Mouse (Mus musculus) cerebellum, adult 8-10 months (tissue): ENCODE results near the gene Vdr.

Experiments
- DNase-seq: peaks from one replicate; pipeline ENCODE4 v3.0.0; 2022

The Vdr gene

DNA sequence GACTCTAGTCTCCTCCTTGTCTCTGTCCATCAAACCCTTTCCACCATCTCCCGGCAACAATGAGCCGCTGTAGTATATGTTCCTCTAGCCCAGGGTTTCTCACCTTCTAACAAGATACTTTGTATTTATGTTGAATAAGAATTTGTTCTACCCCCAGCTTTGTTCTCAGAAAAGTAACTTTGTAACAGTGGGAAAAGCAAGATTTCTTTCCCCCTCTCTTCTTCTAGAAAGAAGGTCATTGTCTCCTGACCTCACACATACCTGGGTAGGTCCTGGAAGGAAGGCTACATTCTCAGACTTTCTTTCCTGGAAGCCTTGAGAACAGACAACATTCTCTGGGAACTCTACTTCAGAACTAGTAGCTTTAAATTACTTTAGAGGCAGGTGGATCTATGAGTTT lies at the start of gene Vdr:
Gene Vdr, minus strand, starts transcription at position 101 of the 400 bp plus-strand sequence.
- DNase-seq: no peak

DNA sequence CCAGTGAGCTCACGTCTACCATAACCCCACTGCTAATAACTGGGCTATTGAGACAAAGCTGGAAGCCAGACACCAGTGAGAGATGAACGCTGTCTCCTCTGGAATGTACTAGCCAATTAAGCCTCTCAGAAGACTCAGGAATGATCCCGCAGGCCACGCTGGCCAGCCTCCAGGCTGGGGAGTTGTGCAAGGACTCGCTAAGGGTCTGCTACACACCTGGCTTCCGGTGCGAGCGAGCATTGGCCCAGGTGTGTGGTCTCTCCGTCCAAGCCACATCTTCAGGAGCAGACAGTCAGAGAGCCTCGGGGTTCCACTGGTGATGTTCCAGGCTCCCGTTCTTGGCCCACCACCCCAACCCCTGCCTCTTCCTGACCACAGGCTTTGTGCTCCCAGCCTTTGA lies 46.0 kb upstream of the Vdr start:
- DNase-seq: no peak

DNA sequence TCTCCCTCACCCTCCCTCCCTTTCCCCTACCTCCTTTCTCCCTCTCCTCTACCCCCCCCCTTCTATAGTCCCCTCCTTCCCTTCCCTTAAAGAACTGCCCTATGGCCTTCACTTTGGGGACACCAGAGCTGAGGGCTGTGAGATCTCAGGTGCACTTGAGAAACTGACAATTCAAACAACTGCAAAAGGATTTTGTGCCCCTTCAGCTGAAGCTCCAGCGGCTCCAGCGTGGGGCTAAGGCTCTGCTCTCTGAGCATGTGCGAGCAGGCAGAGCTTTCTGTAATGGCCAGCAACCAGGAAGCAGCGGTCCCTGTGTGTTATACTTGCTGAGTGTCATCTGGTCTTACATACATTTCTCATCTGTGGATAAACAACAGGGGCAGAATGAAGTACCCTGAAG lies 45.3 kb upstream of the Vdr start:
- no peak for DNase-seq

DNA sequence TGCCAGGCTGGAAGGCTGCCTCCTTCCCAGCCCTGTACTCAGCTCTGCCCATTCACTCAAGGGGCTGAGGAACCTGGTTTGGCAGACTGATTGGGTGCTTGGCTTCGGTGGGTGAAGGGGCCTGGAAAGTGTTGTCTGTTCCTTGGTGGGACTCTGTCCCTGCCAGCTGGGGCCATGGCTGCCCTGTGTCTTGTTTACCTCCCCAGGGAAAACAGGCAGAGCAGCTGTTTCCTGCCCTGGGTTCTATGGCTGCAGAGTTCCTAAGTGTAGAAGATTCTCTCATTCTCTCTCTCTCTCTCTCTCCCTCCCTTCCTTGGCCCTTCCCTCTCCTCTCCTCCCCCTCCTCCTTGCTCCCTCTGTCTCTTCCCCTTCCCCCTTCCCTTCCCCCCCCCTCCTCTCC lies 44.9 kb upstream of the Vdr start:
- no peak for DNase-seq

DNA sequence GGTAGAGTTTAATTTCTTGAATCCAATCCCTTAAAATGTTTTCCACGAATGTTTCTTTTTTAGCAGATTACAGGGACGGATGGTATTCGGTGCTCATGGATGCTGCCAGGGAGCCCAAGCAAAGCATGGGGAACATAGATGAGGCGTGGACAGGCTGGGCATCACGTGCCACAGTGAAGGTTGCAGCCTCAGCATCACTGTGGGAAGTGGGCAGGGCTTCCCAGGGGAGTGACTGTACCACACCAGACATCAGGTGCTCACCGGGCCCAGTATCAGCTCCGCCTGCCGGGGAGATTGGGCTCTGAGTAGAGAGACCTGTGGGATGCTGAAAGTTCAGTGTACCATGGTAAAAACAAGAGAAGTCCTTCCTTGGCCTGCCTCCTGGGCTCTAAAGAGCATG lies 44.2 kb upstream of the Vdr start:
- no peak for DNase-seq

DNA sequence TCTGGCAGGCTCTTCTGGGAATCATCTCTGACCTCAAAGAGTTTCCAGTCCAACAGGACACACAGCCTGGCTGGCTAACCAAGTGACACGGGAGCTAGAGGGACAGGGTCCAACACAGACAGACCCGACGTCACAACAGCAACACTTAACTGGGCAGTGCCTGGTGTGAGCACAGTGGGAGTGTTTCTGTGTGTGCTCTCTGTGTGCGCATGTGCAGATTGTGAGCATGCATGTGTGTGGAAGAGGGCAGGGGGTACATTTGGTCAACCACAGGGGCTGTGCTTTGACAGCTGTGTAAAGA lies 42.4 kb upstream of the Vdr start:
- DNase-seq: no peak

DNA sequence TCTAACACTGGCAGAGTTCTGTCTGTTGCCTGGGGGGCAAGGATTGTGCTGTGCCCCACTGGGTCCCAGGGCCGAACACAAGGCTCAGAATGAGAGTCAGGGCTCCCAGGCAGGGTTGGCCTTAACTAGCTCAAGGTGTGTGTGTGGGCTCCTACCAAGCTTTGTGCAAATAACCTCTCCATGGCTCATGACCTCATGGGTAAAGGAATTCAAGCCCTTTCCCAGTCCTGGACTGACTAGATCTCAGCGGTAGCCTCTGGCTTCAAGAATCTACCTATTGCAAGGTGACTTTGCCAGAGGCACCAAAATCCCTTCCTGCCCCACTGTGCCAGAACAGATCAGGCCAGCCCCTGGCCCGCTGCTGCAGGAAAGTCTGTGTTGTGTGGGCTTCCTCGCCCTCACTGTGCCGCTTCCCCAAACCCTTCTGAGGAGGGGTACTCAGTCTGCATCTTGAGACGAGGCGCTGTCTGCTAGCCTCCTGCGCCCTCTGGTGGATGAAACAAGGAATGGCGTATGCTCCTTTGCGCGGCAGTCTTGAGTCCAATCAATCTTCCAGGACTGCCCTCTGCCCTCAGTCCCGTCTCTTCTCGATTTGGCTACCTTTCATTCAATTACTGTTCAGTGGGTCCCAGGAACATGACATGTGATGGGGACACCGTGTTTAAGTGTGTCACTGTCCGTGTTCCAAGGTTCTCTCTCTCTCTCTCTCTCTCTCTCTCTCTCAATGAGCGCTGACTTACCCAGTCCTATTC lies 41.9 kb upstream of the Vdr start:
- DNase-seq: peak; percentile 55

DNA sequence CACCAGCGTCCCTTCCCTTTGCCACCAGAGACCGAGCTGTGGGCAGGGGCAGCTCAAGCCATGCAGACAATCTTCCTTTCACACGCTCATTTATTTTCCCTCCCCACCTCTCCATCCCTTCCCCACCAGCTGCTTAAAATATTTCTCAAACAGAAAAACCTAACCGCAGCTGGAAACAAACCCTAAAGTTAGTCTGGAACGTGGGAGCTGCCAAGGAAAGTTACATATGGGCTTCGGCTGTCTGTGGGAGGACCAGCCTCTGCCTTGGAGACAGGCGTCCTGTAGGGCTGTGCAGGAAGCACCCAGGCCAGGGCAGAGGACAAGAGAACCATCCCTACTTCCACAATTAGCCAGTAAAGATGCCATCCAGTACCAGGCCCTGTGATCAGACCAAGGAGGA lies 39.8 kb upstream of the Vdr start:
- DNase-seq: no peak

DNA sequence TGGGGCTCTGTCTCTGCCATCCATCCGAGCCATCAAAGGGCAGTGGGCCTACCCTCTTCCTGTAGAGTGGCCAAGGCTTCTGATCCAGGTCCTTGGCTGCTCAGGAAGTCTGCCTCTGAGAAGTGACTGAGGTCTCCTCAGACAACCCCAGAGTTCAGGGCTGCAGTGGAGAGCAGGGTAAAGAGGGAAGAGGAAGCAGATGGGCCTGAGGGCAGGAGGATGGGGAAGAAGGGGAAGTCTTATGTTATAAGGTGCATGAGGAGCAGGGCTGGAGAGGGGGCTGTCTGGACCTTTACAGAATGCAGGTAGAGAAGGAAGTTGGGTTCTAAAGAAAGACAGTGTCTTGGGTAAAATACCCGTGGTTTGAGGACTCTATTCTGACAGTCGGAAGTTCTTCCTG lies 39.3 kb upstream of the Vdr start:
- no peak for DNase-seq

DNA sequence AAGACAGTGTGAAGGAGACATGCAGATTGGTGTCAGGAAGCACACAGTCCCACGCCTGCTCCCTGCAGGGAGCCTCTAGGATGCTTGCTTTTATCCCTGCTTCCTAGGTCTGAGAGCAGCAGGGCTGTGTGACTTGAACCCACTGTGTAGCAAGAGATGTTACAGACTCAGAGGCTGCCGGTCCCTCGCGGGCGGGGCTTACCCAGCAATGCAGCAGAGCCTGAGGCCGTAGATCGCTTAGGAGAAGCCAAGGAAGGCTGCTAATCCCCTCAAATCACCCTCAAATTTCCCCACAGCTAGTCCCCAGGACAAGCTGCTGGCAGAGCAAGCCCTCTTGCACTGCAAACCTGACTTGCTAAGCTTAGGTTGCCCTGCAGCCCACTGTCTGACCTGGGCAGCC lies 38.3 kb upstream of the Vdr start:
- DNase-seq: no peak

DNA sequence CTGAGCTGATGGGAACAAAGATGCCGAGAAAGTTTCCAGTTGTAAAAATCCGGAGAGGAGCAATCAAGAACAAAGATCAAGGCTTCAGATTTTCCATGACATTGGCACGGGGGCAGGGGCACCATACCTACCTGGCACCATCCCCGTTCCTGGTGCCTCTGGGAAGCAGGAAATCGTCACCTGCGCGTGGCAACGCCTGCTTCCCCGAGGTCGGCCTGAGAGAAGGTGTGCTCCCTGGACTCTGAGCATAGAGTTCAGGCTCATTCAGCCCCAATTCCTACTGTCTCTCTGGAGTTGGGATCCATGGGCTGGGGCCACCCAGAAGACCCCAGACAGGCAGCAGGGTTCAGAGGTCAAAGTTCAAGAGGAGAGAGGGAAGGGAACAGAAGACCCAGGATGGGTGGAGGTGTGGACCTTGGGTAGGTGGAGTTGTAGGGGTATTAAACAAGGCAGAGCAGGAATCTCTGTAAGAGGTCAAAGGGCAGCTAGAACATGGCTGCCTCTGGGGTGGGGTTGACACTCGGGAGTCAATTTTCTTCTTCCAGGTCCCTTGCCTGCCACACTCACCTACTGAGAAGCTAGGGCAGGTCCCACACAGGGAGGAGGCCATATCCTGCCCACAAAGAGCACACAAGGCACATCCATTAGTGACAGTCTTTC lies 35.4 kb upstream of the Vdr start:
- DNase-seq: no peak

DNA sequence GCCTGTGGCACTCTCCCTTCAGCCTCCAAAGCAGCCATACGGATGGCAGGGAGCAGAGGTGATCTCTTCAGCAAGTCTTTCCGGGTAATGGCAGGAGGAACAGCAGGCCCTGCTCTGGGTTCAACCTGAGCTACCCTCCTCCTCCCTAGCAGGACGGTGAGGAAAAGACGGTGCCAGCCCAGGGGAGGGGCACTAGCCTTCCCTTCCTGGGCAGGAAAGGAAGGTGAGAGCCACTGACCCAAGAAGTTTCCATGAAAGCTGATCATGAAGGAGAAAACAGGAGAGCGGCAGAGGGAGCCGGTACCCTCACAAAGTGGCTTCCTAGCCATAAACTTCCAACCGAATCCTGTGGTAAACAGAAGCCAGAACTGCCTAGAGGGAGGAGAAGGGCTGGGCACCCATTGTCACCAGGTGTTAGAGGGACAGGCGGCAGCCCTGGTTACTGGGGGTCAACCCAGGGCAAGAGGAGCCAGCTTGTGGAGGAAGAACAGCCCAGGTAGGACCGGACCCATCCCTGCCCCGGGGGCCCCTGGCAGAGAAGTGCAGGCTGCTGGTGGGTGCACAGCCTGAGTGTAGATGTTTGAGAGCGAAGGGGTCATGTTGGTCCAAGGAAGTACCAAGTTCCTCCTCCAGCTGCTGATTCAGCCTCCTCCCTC lies 34.6 kb upstream of the Vdr start:
- no peak for DNase-seq

DNA sequence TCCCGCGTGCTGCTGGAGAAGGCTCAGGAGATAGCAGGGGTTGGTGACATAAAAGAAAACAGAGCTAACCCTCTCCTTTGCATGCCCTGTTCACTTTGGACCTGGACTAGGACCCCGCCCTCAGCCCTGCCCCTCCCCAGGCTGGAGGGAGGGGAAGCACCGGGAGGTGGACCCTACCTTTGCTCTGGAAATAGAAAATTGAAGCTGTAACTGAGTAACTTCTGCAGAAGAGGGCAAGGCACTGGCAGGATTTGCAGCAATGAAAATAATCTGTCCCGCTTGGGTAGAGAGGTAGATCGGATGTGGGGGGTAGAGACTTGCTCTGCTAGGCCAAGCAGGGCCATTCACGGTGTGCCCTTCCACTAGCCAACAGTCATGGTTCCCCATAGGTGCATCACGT lies 32.9 kb upstream of the Vdr start:
- DNase-seq: no peak

DNA sequence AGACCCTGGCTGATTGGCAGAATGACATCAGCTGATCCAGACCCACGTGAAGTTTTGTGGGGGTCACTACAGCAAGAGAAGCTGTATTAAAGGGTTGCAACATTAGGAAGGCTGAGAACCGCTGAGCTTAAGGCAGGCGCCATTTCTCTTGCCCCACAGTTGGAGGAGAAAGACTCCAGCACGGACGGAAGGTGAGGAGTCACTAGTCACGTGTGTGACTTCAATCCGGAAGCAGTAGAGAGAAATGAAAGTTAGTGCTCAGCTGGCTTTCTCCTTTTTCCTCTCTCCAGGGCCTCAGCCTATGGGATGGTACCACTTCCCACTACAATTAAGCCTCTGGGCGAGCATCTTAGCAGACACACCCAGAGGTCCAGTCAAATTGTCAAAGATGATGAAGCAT lies 32.1 kb upstream of the Vdr start:
- no peak for DNase-seq

DNA sequence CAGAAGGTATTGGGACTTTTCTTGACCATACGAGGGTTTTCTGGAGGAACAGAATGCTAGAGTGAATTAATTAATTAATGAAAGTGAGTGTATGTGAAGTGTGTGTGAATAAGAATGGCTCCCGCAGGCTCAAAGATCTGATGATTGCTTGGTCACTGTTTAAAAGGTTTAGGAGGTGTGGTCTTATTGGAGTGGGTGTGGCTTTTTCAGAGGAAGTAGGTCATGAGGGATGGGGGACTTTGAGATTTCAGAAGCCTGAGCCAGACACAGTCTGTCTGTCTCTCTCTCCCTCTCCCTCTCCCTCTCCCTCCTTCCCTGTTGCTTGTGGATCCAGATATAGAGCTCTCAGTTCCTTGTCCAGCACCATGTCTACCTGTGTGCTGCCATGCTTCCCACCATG lies 30.9 kb upstream of the Vdr start:
- no peak for DNase-seq

DNA sequence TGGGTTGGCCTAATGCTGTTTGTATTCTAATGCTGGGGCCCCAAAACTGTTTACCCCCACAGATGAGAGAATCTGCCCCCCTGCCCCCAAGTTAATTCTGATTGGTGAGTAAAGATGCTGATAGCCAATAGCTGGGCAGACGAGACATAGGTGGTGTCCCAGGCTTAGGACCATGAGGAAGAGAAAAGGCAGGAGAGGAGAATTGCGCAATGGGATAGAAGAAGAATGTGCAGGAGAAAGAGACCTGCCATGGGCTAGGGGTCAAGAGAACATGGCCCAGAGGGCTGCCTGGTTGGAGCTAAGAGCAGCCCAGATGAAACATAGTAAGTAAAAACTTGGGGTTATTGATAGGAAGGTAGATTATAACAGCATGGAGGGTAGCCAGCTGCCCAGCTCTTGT lies 29.7 kb upstream of the Vdr start:
- no peak for DNase-seq

DNA sequence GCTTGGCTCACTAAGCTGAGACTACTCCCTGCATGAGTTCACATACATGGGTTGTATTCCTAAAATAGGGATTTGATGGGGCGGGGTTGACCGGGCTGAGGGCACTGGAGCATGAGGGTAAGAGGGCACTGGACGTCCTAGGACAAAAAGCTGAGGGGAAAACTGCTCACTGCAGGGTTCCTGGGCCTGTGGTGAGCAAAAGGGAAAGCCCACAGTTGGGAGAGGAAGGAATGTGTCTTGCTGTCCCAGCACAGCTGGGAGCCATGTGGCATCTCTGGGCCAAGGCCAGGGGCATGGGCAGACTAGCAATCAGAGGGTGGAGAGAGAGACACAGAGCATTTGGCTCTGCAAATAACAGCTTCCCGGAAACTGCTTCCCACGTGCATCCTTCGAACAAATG lies 28.1 kb upstream of the Vdr start:
- no peak for DNase-seq

DNA sequence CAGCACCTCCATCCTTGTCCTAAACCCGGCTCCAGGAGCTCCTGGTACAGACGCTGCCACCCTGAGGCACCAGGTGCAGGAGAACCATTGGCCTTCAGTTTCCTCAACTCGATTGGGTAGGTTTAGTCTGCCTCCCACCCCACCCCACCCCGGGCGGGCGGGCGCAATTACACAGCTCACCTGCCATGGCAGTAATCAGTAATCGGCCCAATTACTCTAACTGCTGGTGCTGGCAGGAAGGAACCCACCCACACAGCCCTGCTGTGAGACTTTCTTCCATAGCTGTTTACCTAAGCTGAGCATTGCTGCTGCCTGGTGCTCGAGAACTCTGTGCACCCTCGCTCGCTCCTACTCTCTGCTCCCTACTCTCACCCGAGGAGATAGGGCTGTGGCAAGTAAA lies 22.0 kb upstream of the Vdr start:
- no peak for DNase-seq

DNA sequence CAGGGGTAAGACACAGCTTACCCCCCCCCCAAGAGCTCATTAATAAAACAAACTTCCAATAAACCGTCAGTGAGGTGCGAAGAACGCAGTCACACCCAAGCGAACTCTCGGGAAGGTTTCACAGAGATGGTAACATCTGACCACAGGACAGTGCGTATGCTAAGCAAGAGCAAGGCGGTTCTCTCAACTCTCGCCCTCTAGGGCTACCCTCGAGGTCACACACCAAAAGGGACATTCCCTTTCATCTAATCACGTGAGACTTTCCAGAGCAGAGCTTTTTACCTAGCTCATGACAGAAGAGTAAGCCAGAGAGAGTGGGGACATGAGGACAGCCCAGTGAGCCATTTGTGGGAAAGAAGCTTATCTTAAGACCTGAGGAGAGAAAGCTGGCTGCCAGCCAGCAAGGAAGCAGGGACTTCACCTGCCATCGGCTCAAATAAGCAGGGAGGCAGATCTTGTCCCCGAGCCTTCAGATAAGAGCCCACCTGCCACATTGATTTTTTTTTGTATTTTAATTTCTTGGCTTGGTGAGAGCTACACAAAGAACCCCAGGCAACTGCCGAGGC lies 18.9 kb upstream of the Vdr start:
- DNase-seq: no peak

DNA sequence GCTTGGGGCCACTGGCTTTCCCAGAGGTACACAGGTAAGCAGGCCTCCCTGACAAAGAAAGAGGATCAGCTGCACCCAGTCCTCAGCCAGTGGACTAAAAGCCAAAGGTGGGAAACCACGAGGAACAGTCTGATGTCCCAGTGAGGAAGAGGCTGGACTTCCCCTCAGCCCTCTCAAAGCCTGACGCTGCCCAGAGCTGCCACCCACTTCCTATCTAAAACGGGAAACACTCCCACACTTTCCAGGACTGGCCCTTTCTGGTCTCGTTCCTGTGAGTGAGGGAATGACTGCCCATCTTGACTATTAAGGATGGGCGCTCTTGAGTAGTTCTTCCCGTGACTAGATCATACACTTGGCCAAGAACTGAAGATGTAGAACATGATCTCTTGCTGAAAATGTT lies 17.4 kb upstream of the Vdr start:
- DNase-seq: no peak

DNA sequence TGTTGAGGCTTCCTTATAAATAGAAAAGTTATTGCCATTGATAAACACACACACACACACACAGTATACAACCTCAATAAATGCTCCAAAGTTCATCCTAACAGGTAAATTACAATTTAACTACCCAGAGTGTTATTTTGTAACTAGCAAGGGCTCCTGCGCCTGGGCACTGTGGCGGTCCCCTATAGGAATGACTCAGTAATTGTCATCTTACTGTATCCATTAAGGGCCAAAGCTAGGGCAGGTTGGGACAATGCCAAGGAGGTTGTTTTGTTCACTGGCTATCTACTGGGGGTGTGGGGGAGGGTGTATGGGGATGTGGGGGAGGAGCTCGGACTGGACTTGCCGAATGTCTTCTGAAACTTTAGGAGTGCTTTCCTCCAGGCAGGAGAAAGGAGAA lies 16.6 kb upstream of the Vdr start:
- DNase-seq: no peak

DNA sequence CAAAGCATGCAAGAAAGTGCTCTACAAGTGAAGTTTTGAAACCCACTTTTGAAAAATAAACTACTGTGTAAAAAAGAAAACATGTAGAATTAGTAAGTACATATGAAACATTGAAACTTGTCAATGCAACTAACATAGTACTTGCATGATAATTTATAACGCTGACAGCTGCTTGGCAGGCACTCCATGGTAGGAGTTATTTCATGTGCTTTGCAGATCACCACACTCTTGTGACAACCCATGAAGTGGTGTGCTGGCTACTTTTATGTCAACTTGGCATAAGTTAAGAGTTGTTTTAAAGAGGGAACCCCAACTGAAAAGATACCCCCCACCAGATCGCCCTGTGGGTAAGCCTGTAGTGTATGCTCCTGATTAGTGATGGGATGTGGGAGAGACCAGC lies 12.0 kb upstream of the Vdr start:
- no peak for DNase-seq

DNA sequence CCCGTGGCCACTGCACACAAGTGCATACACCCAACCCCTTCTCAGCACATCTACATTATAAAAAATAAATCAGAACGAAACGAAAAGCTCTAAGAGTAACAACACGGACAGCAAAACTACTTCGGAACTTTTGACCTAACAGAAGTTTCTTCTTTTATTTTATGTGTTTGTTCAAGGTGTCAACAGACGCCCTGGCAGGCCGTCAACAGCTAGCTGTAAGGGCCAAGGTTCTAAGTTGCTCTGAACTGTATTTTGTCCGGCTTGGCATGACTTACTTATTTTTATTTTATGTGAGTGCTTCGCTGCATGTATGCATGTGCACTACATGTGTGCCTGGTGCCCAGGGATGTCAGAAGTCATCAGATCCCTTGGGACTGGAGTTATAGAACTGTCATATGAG lies 11.4 kb upstream of the Vdr start:
- no peak for DNase-seq

DNA sequence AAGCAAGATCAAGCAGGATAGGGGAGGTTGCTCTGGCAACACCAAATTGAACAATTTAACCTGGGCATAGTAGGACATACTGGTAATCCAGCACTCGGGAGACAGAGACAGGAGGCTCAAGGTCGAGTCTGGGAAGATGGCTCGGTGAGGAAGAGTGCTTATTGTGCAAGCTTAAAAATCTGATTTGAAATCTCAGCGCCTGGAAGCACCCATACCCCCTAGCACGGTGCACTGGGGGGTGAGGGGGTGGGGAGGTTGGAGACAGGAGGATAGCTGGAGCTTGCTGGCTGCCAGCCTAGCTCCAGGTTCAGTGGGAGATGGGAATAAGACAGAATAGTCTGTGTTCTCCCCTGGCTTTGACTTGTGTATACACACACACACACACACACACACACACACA lies 9.9 kb upstream of the Vdr start:
- DNase-seq: no peak

DNA sequence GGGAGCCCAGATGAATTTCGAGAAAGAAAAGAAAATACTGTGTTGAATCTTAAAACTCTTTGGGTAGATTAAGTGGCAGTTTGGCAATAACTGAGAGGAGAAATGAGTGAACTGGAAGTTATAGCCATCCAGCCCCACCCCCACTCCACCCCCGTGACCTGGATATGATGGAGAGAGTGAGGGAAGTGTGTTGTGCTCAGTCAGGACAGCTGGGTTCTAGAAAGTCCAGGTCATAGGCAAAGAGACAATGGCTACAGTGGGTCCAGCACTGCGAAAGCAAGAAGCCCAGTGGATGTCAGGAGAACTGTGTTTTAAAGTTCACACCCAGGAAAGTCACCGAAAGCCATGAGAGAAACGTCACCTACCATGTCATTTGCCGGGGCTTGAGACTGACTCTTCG lies 8.8 kb upstream of the Vdr start:
- DNase-seq: no peak
